Mouse (Mus musculus): Measurements from ENCODE around the gene Atg4a. TPM values are rescaled to one million over a fixed set of nuclear protein-coding genes. Genes with fewer than 3 reads are reported as not detected.

The Atg4a gene
- total and polyA plus RNA-seq, 3 experiments: 15.7 to 55.7 (median 22.5) TPM

DNA sequence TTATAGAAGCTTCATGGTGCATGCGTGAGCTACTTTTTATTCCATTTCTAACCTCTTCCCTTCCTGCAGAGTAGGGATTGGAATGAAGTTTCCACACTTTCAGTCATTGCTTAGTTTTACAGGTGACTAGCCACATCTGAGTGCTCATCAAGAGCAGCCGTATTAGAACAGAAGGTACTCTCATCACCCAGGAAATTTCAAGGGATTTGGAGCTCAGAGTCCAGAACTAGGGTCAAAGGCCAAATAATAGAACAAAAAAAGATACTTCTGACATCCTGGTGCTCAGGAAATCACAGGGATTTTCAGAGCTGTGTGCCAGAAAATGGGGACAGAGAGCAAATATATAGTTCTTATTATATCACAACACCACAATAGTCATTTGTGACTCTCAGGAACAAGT is 28.5 kb downstream of the Atg4a start:
- DNase-seq (ENCODE audit: extremely low read depth): no peak
- no peak overlapping the region for H3K27ac ChIP-seq (ENCODE audit: insufficient read depth, low read depth)
- H3K4me1 ChIP-seq (ENCODE audit: control insufficient read depth in 1 of 2, insufficient read depth in 2 of 2): peaks cover 6 to 48% of the 10 kb centered on the region in 2 experiments
- peaks cover 4% of the 10 kb centered on the region; the same call in 1 of the 2 replicates for H3K79me2 ChIP-seq (replicated peaks; ENCODE audit: control insufficient read depth, extremely low read depth, insufficient read depth, poor library complexity, severe bottlenecking)
- no peak overlapping the region for H3K9ac ChIP-seq (ENCODE audit: insufficient read depth, low read depth)
- H3K36me3 ChIP-seq (replicated peaks in 1 of 2; ENCODE audit: control insufficient read depth in 1 of 2, insufficient read depth in 1 of 2, low read length in 1 of 2): peaks cover 3 to 4% of the 10 kb centered on the region in 2 experiments
- in situ Hi-C loops (cut with MboI; ENCODE audit: low pct_ligation_motif_present, low pct_unique_long_range_greater_than_20kb, low sequenced_read_pairs) (no loop called here), dilution Hi-C loops (cut with MboI; ENCODE audit: extremely low pct_ligation_motif_present, extremely low pct_unique_long_range_greater_than_20kb, low sequenced_read_pairs) (no loop called here)
- H3K4me2 ChIP-seq (ENCODE audit: insufficient read depth, low read depth, poor library complexity, severe bottlenecking): peak overlapping the region; percentile 50; the same call in 1 of the 2 replicates
- H3K4me3 ChIP-seq (replicated peaks in 1 of 3; ENCODE audit: low read depth in 2 of 3, low read length in 2 of 3, poor library complexity in 1 of 3): no peak overlapping the region
- H3K9me3 ChIP-seq (replicated peaks; ENCODE audit: low read length): no peaks in the 10 kb centered on the region
- H3K27me3 ChIP-seq (replicated peaks): no peaks in the 10 kb centered on the region
- no peak for TF ChIP-seq IRF4 (IDR thresholded peaks at IDR 0.05; ENCODE audit: low read depth, low read length)
- no peak for TF ChIP-seq MAFK (IDR thresholded peaks at IDR 0.05; ENCODE audit: insufficient replicate concordance, low read length)
- TF ChIP-seq KAT2A (IDR thresholded peaks at IDR 0.05; ENCODE audit: insufficient replicate concordance, low read length): no peak
- no peak for TF ChIP-seq NELFE (IDR thresholded peaks at IDR 0.05; ENCODE audit: low read depth, low read length)
- TF ChIP-seq CTCF (conservative IDR thresholded peaks at IDR 0.05 in 1 of 2, IDR thresholded peaks at IDR 0.05 in 1 of 2; ENCODE audit: low read depth in 2 of 2, low read length in 2 of 2): no peak
- TF ChIP-seq CHD1 (IDR thresholded peaks at IDR 0.05; ENCODE audit: low read depth, low read length): no peak
- TF ChIP-seq MAZ (IDR thresholded peaks at IDR 0.05; ENCODE audit: low read depth, low read length): no peak
- no peak for TF ChIP-seq MYC (IDR thresholded peaks at IDR 0.05; ENCODE audit: low read depth, low read length)
- no peak for TF ChIP-seq ZKSCAN1 (IDR thresholded peaks at IDR 0.05; ENCODE audit: borderline replicate concordance, low read depth, low read length)
- TF ChIP-seq JUND (conservative IDR thresholded peaks at IDR 0.05; ENCODE audit: low read depth, low read length): no peak
- no peak for TF ChIP-seq CHD2 (IDR thresholded peaks at IDR 0.05; ENCODE audit: low read length)
- TF ChIP-seq RAD21 (IDR thresholded peaks at IDR 0.05; ENCODE audit: low read depth, low read length): no peak
- no peak for TF ChIP-seq ETS1 (conservative IDR thresholded peaks at IDR 0.05; ENCODE audit: low read depth, low read length)
- TF ChIP-seq ZC3H11A (IDR thresholded peaks at IDR 0.05; ENCODE audit: low read depth, low read length): no peak
- no peak for TF ChIP-seq POLR2A (IDR thresholded peaks at IDR 0.05; ENCODE audit: low read depth, low read length)
- TF ChIP-seq E2F4 (IDR thresholded peaks at IDR 0.05; ENCODE audit: insufficient replicate concordance, low read depth, low read length): no peak
- no peak for TF ChIP-seq SIN3A (IDR thresholded peaks at IDR 0.05; ENCODE audit: low read length)
- TF ChIP-seq ZNF384 (IDR thresholded peaks at IDR 0.05; ENCODE audit: low read depth, low read length): no peak
- TF ChIP-seq TCF12 (IDR thresholded peaks at IDR 0.05; ENCODE audit: low read depth, low read length): no peak
- no peak for TF ChIP-seq ZMIZ1 (IDR thresholded peaks at IDR 0.05; ENCODE audit: low read depth, low read length)

DNA sequence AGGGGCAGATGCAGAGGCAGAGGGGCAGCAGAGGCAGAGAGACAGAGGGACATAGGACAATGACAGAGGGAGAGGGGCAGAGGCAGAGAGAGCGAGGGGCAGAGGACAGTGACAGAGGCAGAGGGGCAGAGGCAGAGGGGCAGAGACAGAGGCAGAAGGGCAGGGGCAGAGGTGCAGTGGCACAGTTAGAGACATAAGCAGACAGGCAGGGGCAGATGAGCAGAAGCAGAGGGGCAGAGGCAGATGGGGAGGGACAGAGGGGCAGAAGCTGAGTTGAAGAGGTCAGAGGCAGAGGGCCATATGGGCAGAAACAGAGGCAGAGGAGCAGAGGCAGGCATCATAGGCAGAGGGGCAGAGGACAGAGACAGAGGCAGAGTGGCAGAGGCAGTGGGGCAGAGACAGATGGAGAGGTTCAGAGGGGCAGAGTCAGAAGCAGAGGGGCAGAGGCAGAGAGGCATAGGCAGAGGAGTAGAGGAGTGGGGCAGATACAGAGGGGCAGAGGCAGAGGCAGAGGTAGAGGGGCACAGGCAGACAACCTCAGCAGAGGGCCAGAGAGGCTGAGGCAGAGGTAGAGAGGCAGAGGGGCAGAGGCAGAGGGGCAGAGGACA is 40.3 kb downstream of the Atg4a start:
- Histone ChIP-seq H3K9me3 (replicated peaks; ENCODE audit: low read length) (no peaks in the 10 kb centered on the region), H3K4me3 (replicated peaks in 1 of 3; ENCODE audit: low read depth in 2 of 3, low read length in 2 of 3, poor library complexity in 1 of 3) (no peak overlapping the region), H3K9ac (ENCODE audit: insufficient read depth, low read depth) (no peak overlapping the region), H3K36me3 (replicated peaks in 1 of 2; ENCODE audit: control insufficient read depth in 1 of 2, insufficient read depth in 1 of 2, low read length in 1 of 2) (peaks cover 41 to 51% of the 10 kb centered on the region in 2 experiments), H3K4me2 (ENCODE audit: insufficient read depth, low read depth, poor library complexity, severe bottlenecking) (no peak overlapping the region), H3K27ac (ENCODE audit: insufficient read depth, low read depth) (no peak overlapping the region), H3K4me1 (ENCODE audit: control insufficient read depth in 1 of 2, insufficient read depth in 2 of 2) (no peaks in the 10 kb centered on the region), H3K79me2 (replicated peaks; ENCODE audit: control insufficient read depth, extremely low read depth, insufficient read depth, poor library complexity, severe bottlenecking) (no peaks in the 10 kb centered on the region), H3K27me3 (replicated peaks) (no peaks in the 10 kb centered on the region)
- no peak for DNase-seq (ENCODE audit: extremely low read depth)
- no peak for TF ChIP-seq POLR2A (IDR thresholded peaks at IDR 0.05; ENCODE audit: low read depth, low read length)
- no peak for TF ChIP-seq MAFK (IDR thresholded peaks at IDR 0.05; ENCODE audit: insufficient replicate concordance, low read length)
- TF ChIP-seq MAX (IDR thresholded peaks at IDR 0.05; ENCODE audit: low read length): no peak
- TF ChIP-seq JUND (conservative IDR thresholded peaks at IDR 0.05; ENCODE audit: low read depth, low read length): no peak
- no peak for TF ChIP-seq RAD21 (IDR thresholded peaks at IDR 0.05; ENCODE audit: low read depth, low read length)
- TF ChIP-seq ZNF384 (IDR thresholded peaks at IDR 0.05; ENCODE audit: low read depth, low read length): no peak
- no peak for TF ChIP-seq UBTF (IDR thresholded peaks at IDR 0.05; ENCODE audit: low read depth, low read length)
- TF ChIP-seq ETS1 (conservative IDR thresholded peaks at IDR 0.05; ENCODE audit: low read depth, low read length): no peak
- TF ChIP-seq BHLHE40 (IDR thresholded peaks at IDR 0.05; ENCODE audit: low read depth, low read length): no peak
- no peak for TF ChIP-seq USF1 (IDR thresholded peaks at IDR 0.05; ENCODE audit: low read depth, low read length)
- dilution Hi-C loops (cut with MboI; ENCODE audit: extremely low pct_ligation_motif_present, extremely low pct_unique_long_range_greater_than_20kb, low sequenced_read_pairs): no loop called here
- in situ Hi-C loops (cut with MboI; ENCODE audit: low pct_ligation_motif_present, low pct_unique_long_range_greater_than_20kb, low sequenced_read_pairs): no loop called here

Data from CH12.LX (cell line).